Mouse (Mus musculus) midbrain, embryonic 11.5 days (tissue): ENCODE data around the gene Elf4. TPM values are rescaled to one million over a fixed set of nuclear protein-coding genes. Genes with fewer than 3 reads are reported as not detected.

Experiments
- ATAC-seq: fragments of 200-750 bp; cut with Nextera tagmentation; 2 replicates; pipeline ENCODE4 v1.8.0; 2017; ENCODE audit warnings: moderate TSS enrichment, moderate library complexity; ENCODE audit not compliant: low FRiP score
- DNase-seq: peaks from one replicate; pipeline ENCODE4 v3.0.0; 2015; ENCODE audit warnings: low spot score; ENCODE audit errors: missing footprints
- H3K27ac ChIP-seq: fragments of 300-500 bp; sonication (generic); 2 replicates; pipeline ENCODE4 v1.5.1; 2014; ENCODE audit warnings: low read depth, low read length
- H3K27me3 ChIP-seq: fragments of 300-500 bp; sonication (generic); 2 replicates; pipeline ENCODE4 v1.6.1; 2014; ENCODE audit warnings: mild to moderate bottlenecking, low read length, moderate library complexity, mixed read lengths; ENCODE audit not compliant: control insufficient read depth, insufficient read depth
- H3K36me3 ChIP-seq: fragments of 300-500 bp; sonication (generic); 2 replicates; pipeline ENCODE4 v1.6.1; 2014; ENCODE audit warnings: mild to moderate bottlenecking, low read length, moderate library complexity, mixed read lengths; ENCODE audit not compliant: control insufficient read depth, insufficient read depth
- H3K4me1 ChIP-seq: fragments of 300-500 bp; sonication (generic); 2 replicates; pipeline ENCODE4 v1.6.1; 2014; ENCODE audit warnings: low read length; ENCODE audit not compliant: control insufficient read depth, insufficient read depth
- H3K4me2 ChIP-seq: fragments of 300-500 bp; sonication (generic); 2 replicates; pipeline ENCODE4 v1.6.1; 2014; ENCODE audit warnings: mild to moderate bottlenecking, moderate library complexity
- H3K4me3 ChIP-seq: fragments of 300-500 bp; sonication (generic); 2 replicates; pipeline ENCODE4 v1.5.1; 2014; ENCODE audit warnings: low read depth, low read length
- H3K9ac ChIP-seq: fragments of 300-500 bp; sonication (generic); 2 replicates; pipeline ENCODE4 v1.6.1; 2014; ENCODE audit warnings: low read length
- H3K9me3 ChIP-seq: fragments of 300-500 bp; sonication (generic); 2 replicates; pipeline ENCODE4 v1.6.1; 2016; ENCODE audit warnings: low read length; ENCODE audit not compliant: control insufficient read depth
- WGBS: fragments of 180-500 bp; shearing (Covaris S2); extraction: QIAGEN DNeasy Blood & Tissue Kit; methylation state at CpG from one replicate; pipeline ENCODE4 v1.1.7; 2014; 5-methylcytosine and 5-hydroxymethylcytosine counted together
- polyA plus RNA-seq: library from polyadenylated mRNA; unstranded; fragments of >200 nt; fragmentation: Nextera tagmentation; extraction: Ambion mirVana; gene quantifications from 2 replicates; pipeline ENCODE4 v1.2.1, GENCODE M21; 2014

The Elf4 gene
- polyA plus RNA-seq, 1 experiment from 2014 or later, result 2.0 TPM

GRCm38 (mm10) chrX:48432599-48433526 is 30.1 kb downstream of the Elf4 start:
- Histone ChIP-seq H3K4me3 (no peak overlapping the region), H3K27ac (no peak overlapping the region), H3K27me3 (no peaks in the 10 kb centered on the region), H3K4me2 (no peak overlapping the region), H3K9ac (no peak overlapping the region), H3K9me3 (no peaks in the 10 kb centered on the region), H3K4me1 (no peaks in the 10 kb centered on the region), H3K36me3 (no peaks in the 10 kb centered on the region)
- DNase-seq (no peak), ATAC-seq (no peak)
- WGBS, result 69% methylated on average over 15 of the region's 15 CpGs

- H3K4me1 ChIP-seq, result no peaks in the 10 kb centered on the region
- H3K4me3 ChIP-seq, result no peak overlapping the region
- DNase-seq, result no peak
- H3K27me3 ChIP-seq, result no peaks in the 10 kb centered on the region
- no peak overlapping the region for H3K9ac ChIP-seq
- no peak for ATAC-seq
- no peak overlapping the region for H3K4me2 ChIP-seq
- H3K27ac ChIP-seq, result no peak overlapping the region
- H3K36me3 ChIP-seq, result no peaks in the 10 kb centered on the region
- no peaks in the 10 kb centered on the region for H3K9me3 ChIP-seq
- WGBS, result 40% methylated on average over 6 of the region's 6 CpGs
These were observed 33.4 kb downstream of the Elf4 start for GRCm38 (mm10) chrX:48429538-48429937.

GRCm38 (mm10) chrX:48429100-48429499 is 33.8 kb downstream of the Elf4 start:
- Histone ChIP-seq H3K36me3 (no peaks in the 10 kb centered on the region), H3K4me2 (no peak overlapping the region), H3K4me3 (no peak overlapping the region), H3K27ac (no peak overlapping the region), H3K9me3 (no peaks in the 10 kb centered on the region), H3K4me1 (no peaks in the 10 kb centered on the region), H3K9ac (no peak overlapping the region), H3K27me3 (no peaks in the 10 kb centered on the region)
- DNase-seq (no peak), ATAC-seq (no peak)

GRCm38 (mm10) chrX:48428642-48429041 is 34.3 kb downstream of the Elf4 start:
- Histone ChIP-seq H3K4me3 (no peak overlapping the region), H3K9me3 (no peaks in the 10 kb centered on the region), H3K4me2 (no peak overlapping the region), H3K4me1 (no peaks in the 10 kb centered on the region), H3K27ac (no peak overlapping the region), H3K9ac (no peak overlapping the region), H3K36me3 (no peaks in the 10 kb centered on the region), H3K27me3 (no peaks in the 10 kb centered on the region)
- ATAC-seq, result no peak
- DNase-seq, result no peak
- 85% methylated on average over 8 of the region's 8 CpGs for WGBS

GRCm38 (mm10) chrX:48428241-48428640 is 34.7 kb downstream of the Elf4 start:
- Histone ChIP-seq H3K4me2 (no peak overlapping the region), H3K4me3 (no peak overlapping the region), H3K27ac (no peak overlapping the region), H3K27me3 (no peaks in the 10 kb centered on the region), H3K9me3 (no peaks in the 10 kb centered on the region), H3K4me1 (no peaks in the 10 kb centered on the region), H3K36me3 (no peaks in the 10 kb centered on the region), H3K9ac (no peak overlapping the region)
- ATAC-seq, result no peak
- 82% methylated on average over 6 of the region's 6 CpGs for WGBS
- DNase-seq, result no peak

GRCm38 (mm10) chrX:48425280-48425679 is 37.7 kb downstream of the Elf4 start:
- H3K4me3 ChIP-seq, result no peak overlapping the region
- 69% methylated on average over 7 of the region's 7 CpGs for WGBS
- DNase-seq (no peak), ATAC-seq (no peak)
- H3K9ac ChIP-seq, result no peak overlapping the region
- H3K4me2 ChIP-seq, result no peak overlapping the region
- no peaks in the 10 kb centered on the region for H3K9me3 ChIP-seq
- H3K27me3 ChIP-seq, result no peaks in the 10 kb centered on the region
- no peaks in the 10 kb centered on the region for H3K36me3 ChIP-seq
- no peaks in the 10 kb centered on the region for H3K4me1 ChIP-seq
- H3K27ac ChIP-seq, result no peak overlapping the region

GRCm38 (mm10) chrX:48424583-48424982 is 38.3 kb downstream of the Elf4 start:
- no peak overlapping the region for H3K4me3 ChIP-seq
- H3K27ac ChIP-seq, result no peak overlapping the region
- WGBS, result 54% methylated on average over 3 of the region's 3 CpGs
- H3K9ac ChIP-seq, result no peak overlapping the region
- H3K27me3 ChIP-seq, result no peaks in the 10 kb centered on the region
- H3K9me3 ChIP-seq, result no peaks in the 10 kb centered on the region
- DNase-seq (no peak), ATAC-seq (no peak)
- H3K4me2 ChIP-seq, result no peak overlapping the region
- H3K4me1 ChIP-seq, result no peaks in the 10 kb centered on the region
- H3K36me3 ChIP-seq, result no peaks in the 10 kb centered on the region

GRCm38 (mm10) chrX:48423671-48424070 is 39.3 kb downstream of the Elf4 start:
- DNase-seq (no peak), ATAC-seq (no peak)
- Histone ChIP-seq H3K27me3 (no peaks in the 10 kb centered on the region), H3K36me3 (no peaks in the 10 kb centered on the region), H3K9me3 (no peaks in the 10 kb centered on the region), H3K4me2 (no peak overlapping the region), H3K9ac (no peak overlapping the region), H3K4me3 (no peak overlapping the region), H3K4me1 (no peaks in the 10 kb centered on the region), H3K27ac (no peak overlapping the region)
- WGBS, result 61% methylated on average over 1 of the region's 1 CpGs

- no peaks in the 10 kb centered on the region for H3K27me3 ChIP-seq
- no peak overlapping the region for H3K9ac ChIP-seq
- no peaks in the 10 kb centered on the region for H3K9me3 ChIP-seq
- no peak overlapping the region for H3K27ac ChIP-seq
- ATAC-seq (no peak), DNase-seq (peak; percentile 94)
- no peaks in the 10 kb centered on the region for H3K4me1 ChIP-seq
- H3K36me3 ChIP-seq, result no peaks in the 10 kb centered on the region
- H3K4me3 ChIP-seq, result no peak overlapping the region
- H3K4me2 ChIP-seq, result no peak overlapping the region
- 41% methylated on average over 4 of the region's 4 CpGs for WGBS
These were observed 39.9 kb downstream of the Elf4 start for GRCm38 (mm10) chrX:48422986-48423385.
